Mouse (Mus musculus) gastrocnemius, adult 18-20 months (tissue): ENCODE results near the gene Asb14. TPM values are rescaled to one million over a fixed set of nuclear protein-coding genes. Genes with fewer than 3 reads are reported as not detected.
"Not testable (repeated sequence)": the region's sequence is repeated elsewhere in the genome, so short reads cannot be mapped to it uniquely, and the experiment has no call there.

ENCODE experiments used
- DNase-seq: peaks from one replicate; pipeline ENCODE4 v3.0.0; 2021; ENCODE audit warnings: low spot score
- long read RNA-seq, 2 experiments: library from polyadenylated mRNA; stranded (forward); transcript quantifications; one replicate each; pipeline ENCODE4 v2.0.0; 2021
- total RNA-seq, 2 experiments: library from RNA; stranded (reverse); gene quantifications; 2 replicates each; pipeline ENCODE4 v1.2.3; 2021

Asb14 gene
- total RNA-seq = 100 to 1,000 TPM; 116 to 129 TPM
- long read RNA-seq, experiment 1, transcript Asb14-201 (10 exons, 2,062 nt) = major isoform, 64 of 159 reads
- long read RNA-seq, experiment 1, partial matches to known transcripts = 22 of 159 reads
- long read RNA-seq, experiment 1, other reads (novel, unspliced or antisense) = 71 of 159 reads
- long read RNA-seq, experiment 2, transcript Asb14-201 (10 exons, 2,062 nt) = major isoform, 46 of 103 reads
- long read RNA-seq, experiment 2, partial matches to known transcripts = 10 of 103 reads
- long read RNA-seq, experiment 2, other reads (novel, unspliced or antisense) = 45 of 103 reads

DNA sequence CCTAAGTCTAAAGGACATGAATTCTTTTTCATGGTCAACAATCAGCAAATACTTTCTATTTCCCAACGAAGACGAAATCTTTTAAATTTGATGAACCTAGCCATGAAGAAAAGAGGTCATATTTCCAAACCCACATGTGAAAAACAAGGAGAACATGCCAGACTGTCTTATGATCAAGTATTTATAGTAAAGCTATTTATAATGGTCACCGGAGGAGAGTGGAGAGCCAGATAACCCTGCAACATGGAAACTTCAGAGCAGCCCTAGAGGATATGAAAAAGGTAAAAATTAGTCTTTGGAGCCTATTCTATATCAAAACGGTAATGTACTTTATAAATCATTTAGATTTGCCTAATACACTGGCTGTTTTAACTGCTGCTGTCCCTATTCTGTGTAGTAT, at the start of gene Asb14:
Gene Asb14 (plus strand): TSS at position 166 of the 400 bp plus-strand sequence.
- DNase-seq = peak; percentile 36

DNA sequence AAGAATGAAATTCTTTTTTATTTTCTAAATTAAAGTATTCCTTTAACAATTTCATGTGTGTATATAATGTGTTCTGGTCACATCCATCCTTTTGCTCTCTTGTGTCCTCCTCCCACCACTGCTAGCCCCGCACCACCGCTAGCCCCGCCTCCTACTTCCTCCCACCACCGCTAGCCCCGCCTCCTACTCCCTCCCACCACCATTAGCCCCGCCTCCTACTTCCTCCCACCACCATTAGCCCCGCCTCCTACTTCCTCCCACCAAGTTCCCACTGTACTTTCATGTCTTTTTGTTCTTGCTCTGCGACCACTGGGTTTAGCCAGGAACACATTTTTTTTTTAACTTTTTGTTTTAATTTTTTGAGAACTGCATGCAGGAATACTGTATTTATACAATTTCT, 41.3 kb upstream of the Asb14 start:
- DNase-seq = no peak

DNA sequence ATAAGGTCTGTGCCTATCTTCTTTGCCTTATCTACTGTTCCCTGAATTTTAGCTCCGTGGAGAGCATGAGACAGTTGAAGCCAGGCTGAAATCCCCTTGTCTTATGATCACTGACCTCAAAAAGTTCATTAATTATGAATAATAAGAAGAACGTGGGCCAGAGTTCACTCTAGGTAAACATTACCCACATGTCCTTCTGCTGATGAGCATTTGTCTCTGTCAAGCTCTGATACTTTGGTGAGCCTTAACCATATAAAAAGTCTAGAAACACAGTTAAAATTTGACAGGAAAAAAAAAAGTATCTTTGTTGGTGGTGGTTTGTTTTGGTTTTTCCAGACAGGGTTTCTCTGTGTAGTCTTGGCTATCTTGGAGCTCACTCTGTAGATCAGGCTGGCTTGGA, 40.3 kb upstream of the Asb14 start:
- no peak for DNase-seq

DNA sequence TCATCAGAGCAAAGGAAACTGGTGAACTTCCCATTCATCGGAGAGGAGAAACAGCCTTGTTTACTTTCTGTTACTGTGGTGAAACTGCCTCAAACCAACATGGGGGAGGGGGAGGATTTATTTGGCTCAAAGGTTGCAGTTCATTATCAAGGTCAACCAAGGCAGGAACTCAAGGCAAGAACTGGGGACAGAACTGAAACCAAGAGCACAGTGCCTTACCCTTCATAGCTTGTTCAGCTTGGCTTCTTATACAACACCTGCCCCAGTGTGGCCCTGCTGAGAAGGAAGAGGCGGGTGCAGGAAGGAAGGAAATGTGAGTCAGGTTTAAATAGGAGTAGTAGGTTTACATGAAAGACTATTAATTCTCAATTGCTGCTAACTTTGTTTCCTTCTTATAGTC, 36.0 kb upstream of the Asb14 start:
- no peak for DNase-seq

DNA sequence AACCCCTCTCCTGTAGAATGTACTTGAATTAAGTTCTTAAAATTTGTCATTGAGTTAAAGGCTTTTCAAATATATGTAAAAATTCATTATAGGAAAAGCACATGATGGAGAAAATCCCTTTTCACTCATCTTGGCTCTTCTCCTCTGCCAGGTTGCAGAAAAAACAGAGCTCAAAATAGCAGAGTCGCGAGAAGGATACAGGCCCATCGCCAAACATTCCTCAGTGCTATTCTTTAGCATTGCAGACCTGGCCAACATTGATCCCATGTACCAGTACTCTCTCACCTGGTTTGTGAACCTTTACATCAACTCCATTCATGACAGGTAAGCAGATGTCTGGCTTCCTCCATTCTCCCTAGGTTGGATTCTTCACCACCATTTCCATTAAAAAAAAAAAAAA, 35.3 kb upstream of the Asb14 start:
- no peak for DNase-seq

DNA sequence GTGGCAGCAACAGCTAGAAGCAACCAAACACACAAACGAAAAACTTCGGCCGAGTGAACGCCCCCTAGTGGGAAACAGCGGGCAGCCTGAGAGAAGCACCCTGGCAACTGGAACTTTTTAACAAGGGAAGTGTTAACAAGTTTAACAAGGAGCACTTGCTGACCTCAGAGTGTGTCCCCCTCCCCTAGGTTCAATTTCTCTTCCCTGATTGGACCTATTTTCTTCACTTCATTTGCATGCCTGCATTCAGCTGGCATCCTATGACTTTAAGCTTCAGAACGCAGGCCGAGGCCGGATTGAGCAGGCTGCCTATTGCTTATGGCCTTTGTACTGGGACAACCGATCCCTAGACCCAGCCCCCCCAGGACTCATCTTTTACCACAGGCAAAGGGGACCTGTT, 27.0 kb upstream of the Asb14 start:
- DNase-seq = no peak

DNA sequence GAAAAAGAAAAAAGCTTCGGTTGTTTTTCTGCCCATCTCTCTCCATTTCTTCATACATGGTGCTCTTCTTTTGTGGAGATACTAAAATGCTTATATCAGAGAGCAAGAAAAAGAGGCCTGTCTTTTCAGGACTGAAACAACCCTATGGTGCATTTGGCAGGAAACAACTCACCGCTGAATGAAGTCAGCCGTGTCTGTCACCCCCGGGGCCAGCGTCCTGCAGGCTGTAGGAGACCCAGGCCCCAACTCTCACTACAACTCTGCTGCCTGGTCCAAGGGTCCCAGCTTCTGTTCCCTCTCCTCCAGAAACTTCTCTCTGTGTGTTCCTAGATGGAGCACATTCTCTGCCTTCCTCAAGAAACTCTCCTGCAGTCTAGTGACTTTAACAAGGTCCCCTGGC, 26.1 kb upstream of the Asb14 start:
- no peak for DNase-seq

DNA sequence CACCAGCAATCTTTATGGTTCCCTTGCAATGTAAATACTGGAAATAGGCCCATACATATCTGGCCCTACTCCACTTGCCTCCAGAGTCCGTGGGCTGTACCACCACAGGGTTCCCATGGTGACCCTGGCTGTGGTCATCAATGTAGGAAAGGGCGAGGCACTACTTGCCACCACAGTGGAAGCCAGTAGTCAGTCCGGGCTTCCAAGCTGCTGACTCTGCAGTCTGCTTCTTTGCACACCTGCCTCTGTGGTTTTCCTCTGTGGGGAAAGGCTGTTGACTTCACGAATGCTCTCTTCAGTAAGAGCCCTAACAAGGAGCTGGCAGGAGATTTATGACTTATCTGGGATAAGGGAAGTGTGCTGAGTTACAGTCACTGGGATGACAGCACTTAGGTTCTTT, 15.6 kb upstream of the Asb14 start:
- DNase-seq = no peak

DNA sequence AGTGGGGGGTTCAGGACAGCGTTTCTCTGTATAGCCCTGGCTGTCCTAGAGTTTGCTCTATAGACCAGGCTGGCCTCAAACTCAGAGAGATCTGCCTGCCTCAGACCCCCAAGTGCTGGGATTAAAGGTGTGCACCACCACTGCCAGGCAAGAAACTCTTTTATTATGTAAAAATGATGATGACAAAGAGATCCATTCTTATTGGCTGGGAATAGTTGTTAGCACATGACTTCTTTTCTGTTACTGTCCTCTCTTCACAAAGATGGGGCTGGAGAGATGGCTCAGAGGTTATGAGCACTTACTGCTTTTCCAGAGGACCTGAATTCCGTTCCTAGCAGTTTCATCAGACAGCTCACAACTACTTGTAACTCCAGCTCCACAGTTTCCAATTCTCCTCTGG, 14.4 kb upstream of the Asb14 start:
- DNase-seq = no peak

DNA sequence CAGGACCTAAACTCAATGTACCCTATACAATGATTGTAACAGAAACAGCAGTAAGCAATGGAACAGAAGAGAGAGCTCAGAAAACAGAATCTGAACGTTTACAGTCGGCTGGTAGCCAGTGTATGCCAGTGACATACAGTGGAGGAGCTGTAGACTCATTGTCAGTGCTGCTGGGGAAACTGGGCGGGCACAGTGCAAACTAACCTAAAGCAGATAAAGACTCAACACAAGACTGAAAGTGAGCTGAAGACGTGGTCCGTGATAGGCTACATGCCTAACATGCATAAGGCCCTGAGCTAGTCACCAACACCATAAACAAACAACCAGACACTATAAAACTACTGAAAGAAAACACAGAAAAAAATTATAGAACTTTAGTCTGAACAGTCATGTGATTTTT, 12.7 kb upstream of the Asb14 start:
- DNase-seq = no peak

DNA sequence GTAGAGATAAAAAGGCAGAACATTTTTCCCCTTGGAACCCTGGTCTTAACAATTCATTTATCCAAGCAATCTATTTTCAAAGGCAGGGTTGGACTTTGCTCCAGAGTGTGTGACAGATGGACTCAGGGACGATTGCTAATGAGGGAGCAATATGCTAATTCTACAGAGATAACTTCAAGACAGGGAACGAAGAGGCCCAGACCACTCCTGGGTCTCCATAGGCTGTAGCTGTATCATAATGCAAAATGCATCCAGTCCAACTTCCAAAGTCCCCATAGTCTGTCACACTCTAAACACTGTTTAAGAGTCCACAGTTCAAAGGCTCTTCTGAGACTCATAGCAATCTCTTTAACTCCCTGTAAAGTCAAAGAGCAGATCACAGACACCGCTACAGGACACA, 7.1 kb upstream of the Asb14 start:
- DNase-seq = no peak

DNA sequence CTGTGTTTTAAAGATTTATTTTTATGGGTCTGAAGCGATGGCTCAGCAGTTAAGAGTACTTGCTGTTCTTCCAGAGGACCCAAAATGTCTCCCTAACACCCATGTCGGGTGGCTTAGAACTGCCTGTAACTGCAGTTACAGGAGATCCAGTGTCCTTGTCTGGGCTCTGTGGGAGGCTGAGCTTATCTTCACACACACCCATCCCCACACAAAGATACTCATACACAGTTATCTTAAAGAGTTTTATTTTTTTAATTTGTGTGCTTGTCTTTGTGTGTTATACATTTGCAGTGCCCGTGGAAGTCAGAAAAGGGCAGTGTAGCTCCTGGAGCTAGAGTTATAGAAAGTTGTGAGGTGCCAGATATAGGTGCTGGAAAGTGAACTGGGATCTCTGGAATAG, 3.6 kb upstream of the Asb14 start:
- DNase-seq = no peak

DNA sequence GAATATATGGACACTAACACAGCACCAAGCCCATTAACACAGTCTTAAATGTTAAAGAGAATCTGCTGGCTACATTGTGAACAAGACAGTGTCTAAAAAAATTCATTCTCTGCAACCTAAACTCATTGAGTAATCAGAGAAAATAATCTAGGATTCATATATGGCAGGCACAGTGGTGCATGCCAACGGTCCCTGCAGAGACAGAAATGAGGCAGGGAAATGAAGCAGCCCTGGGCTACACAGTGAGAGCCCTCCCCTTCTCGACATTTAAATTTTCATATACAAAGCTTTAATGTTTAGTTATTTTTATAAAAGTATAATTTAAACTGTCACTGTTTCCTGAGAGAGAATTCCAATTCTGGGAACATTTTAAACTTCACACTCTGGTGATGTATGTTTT, 5.1 kb downstream of the Asb14 start:
- DNase-seq = no peak

DNA sequence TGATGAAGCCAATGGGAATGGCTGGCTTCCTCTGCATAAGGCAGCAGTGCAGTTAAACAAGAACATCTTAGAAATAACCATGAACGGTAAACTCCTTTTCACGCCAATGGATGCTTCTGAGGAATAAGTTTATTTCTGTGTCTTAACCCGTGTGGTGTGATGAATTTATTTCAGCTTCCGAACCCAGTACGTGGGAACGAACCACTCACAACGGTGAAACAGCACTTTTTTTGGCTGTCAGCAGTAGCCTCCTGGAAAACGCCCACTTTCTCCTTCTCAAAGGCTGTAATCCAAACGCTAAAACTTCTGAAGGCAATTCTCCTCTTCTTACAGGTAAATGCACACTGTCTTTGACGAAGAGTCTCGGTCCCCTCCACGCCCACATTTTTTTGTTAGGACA, 6.5 kb downstream of the Asb14 start:
- no peak for DNase-seq

DNA sequence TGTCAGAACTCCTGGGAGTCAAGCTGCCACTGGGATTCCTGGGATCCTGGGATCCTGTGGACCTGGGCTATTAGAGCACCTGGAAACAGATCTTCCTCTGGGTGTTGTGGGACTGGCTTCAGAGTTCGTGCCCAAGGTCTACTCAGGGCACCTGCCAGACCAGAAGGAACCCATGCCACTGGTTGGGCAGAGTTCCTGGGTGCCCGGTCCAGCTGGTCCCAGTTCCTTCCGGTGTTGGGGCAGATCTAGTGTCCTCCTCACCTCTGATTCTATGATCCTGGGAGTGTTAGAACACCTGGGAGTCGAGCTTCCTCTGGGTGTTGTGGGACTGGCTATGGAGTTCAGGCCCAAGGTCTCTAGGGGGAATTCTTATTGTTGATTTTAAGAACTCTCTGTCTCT, 13.0 kb downstream of the Asb14 start:
- DNase-seq = no peak

DNA sequence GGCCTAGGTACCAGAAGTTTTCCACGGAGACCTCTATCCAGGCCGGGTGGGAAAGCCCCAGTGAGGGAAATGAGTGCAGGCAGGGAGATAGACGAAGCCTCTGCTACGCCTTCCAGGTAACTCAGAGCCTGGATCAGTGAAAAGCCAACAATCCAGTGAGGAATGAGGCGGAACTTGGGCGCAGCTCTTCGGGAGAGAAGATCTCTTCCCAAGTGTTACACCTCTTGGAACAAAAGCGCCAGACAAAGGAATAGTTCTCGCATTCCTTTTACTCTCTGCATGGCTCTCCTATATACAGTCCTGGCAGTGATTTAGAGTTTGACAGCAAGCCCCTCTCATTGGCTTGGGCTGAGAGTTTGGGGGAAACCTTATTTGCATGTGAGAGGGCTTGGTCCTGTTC, 16.1 kb downstream of the Asb14 start:
- not testable (repeated sequence) for DNase-seq

DNA sequence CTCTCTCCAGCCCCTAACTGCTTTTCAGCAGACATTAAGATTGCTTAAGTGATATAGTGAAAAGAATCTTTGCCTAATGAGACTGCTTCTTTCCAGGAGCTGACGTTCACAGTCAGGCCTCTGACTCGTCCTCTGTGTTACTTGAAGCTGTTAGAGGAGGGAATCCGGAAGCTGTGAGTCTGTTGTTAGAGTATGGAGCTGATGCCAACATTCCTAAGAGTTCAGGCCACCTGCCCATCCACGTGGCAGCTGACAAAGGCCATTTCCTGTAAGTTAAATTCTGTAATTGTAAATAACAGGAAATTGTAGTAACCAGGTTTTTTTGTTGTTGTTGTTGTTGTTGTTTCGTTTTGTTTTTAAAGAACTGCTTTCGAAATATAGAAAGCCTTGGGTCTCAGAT, 16.8 kb downstream of the Asb14 start:
- no peak for DNase-seq

DNA sequence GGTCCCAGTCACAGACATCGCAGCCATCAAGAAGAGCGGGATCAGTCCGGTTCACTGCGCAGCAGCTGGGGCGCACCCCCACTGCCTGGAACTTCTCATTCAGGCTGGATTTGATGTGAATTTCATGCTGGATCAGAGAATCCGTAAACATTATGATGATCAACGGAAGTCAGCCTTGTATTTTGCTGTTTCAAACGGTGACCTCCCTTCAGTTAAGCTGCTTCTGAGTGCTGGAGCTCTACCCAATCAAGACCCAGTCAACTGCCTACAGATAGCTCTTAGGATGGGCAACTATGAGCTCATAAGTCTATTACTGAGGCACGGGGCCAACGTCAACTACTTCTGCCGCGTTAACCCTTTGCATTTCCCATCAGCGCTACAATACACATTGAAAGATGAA, 17.5 kb downstream of the Asb14 start:
- DNase-seq = no peak

DNA sequence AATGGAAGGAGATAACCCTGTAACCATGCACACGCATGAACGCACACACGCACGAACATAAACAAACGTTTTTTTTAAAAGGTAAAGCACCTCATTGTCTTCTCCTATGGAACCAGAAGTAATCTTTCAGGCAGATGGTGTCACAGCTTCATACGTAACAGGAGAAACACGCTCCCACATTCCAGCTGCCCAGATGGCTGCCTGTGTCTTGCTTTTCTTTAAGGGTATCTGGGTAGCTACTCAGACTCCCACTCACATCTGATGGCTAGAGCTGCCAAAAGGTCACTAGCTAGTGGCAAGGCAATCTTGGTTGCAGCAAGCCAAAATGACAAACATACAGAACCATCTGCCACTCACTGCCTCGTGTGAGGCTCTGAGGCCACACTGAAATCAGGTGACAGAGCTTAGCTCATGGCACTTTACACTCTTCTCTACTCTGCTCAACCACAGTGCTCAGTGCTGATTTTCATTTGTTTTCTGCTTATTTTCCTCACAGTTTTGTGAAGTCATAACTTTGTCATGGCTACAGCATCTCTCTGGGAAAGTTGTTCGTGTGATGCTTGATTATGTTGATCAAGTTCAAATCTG, 19.4 kb downstream of the Asb14 start:
- DNase-seq = no peak

DNA sequence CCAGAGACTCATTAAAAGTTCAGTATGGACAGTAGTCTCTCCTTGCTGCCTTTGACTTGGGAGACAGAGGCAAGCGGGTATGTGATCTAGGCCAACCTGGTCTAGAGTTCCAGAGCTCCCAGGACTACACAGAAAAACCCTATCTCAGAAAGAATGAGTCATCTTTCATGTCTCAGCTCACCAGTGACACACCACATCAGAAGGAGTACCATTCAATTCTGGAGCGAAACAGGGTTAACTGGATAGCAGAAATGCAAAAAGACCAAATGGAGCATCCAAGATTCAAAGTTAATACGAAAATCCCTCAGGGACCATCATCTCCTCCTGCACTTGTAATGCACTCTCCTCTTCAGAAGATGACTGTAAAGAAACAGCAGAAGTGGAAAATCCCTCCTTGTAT, 25.0 kb downstream of the Asb14 start:
- no peak for DNase-seq

DNA sequence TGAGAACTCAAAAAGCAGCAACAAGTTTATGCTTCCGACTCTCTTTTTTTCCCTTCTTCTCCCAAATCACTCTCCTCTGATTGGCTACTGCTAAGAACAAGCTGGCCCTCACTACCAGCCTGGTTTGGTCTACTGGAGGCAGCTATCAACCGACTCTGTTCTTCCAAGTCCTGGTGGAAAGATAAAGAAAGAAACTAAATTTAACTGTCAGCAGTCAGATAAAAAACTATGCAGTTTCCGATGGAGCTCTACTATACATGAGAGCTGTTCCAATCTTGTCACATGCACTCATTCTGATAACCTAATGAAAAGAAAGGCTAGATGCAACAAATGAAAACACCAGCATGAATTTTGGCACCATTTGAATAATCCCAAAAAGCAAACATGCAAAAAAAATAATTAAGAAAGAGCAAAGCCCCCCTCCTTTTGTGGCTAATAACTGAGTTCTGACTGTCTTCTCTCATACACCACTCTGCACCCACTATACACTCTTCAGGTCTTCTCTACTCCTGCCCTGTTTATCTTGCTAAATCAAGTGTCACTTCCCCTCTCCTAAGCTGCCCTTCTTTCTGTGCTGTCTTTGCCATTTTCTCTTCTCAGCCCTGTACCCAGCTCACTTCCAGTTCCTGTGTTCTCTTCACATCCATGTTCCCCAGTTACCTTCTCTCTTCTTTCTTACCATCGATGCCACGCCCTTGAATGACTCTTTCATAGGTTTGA, 29.5 kb downstream of the Asb14 start:
- DNase-seq = no peak

DNA sequence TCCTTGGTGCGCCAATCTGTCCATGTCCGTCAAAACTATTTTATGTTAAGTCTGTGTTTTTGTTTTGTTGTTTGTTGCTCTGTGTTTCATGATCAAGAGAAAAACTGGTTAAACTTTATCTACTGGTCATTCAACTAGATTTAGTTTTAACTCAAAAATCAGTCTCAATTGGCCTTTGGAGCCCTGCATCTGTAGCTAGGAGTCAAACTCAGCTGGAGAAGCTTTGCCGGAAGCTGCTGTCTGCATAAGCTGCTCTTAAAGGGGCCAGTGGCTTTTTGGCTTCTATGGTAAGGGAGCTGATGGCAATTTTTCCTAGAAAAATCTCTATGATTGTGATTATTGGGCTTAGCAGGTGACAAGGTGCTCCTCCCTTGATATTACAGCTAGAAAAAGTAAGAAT, 40.5 kb downstream of the Asb14 start:
- DNase-seq = no peak

DNA sequence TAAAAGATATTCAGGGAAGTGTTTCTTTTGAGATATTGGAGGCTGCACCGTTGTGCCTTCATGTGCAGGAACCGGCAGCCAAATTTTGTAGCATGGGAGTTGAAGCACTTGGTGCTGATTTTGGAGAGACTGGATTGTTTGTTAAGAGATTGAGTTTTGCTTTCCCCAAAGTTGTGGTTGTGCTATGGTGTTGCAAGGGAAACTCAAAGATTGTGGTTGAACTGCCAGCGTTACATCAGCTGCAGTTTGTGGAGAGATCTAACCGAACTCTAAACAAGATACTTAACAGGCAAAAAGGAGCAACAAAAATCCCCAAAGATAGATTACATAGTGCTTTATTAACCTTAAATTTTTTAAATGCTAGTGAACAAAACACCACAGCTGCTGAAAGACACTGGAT, 41.2 kb downstream of the Asb14 start:
- DNase-seq = no peak
